Mouse (Mus musculus) stomach, embryonic 14.5 days (tissue): Measurements from ENCODE around the gene Orc1. TPM values are rescaled to one million over a fixed set of nuclear protein-coding genes. Genes with fewer than 3 reads are reported as not detected.

Experiments
- ATAC-seq: fragments of 200-750 bp; cut with Nextera tagmentation; 2 replicates; pipeline ENCODE4 v1.8.0; 2017; ENCODE audit warnings: low read depth, moderate TSS enrichment; ENCODE audit not compliant: insufficient number of reproducible peaks, insufficient read depth, low FRiP score
- H3K27ac ChIP-seq: fragments of 300-500 bp; sonication (generic); 2 replicates; pipeline ENCODE4 v1.5.1; 2014; ENCODE audit warnings: mild to moderate bottlenecking, low read length, moderate library complexity, mixed read lengths
- H3K27me3 ChIP-seq: fragments of 300-500 bp; sonication (generic); 2 replicates; pipeline ENCODE4 v1.6.1; 2014; ENCODE audit warnings: low read length, control low read depth, mixed read lengths; ENCODE audit not compliant: control insufficient read depth, insufficient read depth
- H3K36me3 ChIP-seq: fragments of 300-500 bp; sonication (generic); 2 replicates; pipeline ENCODE4 v1.6.1; 2014; ENCODE audit warnings: mild to moderate bottlenecking, control low read depth, low read length, moderate library complexity, mixed read lengths; ENCODE audit not compliant: control insufficient read depth, insufficient read depth
- H3K4me1 ChIP-seq: fragments of 300-500 bp; sonication (generic); 2 replicates; pipeline ENCODE4 v1.6.1; 2014; ENCODE audit warnings: low read length, control low read depth, mixed read lengths; ENCODE audit not compliant: control insufficient read depth, insufficient read depth
- H3K4me2 ChIP-seq: fragments of 300-500 bp; sonication (generic); replicated peaks from 2 replicates; pipeline ENCODE4 v1.6.1; 2014; ENCODE audit warnings: low read depth, low read length, control low read depth
- H3K4me3 ChIP-seq: fragments of 300-500 bp; sonication (generic); 2 replicates; pipeline ENCODE4 v1.5.1; 2014; ENCODE audit warnings: low read depth, low read length, control low read depth
- H3K9ac ChIP-seq: fragments of 300-500 bp; sonication (generic); replicated peaks from 2 replicates; pipeline ENCODE4 v1.6.1; 2014; ENCODE audit warnings: low read depth, mild to moderate bottlenecking, control low read depth, low read length, moderate library complexity, mixed read lengths
- H3K9me3 ChIP-seq: fragments of 300-500 bp; sonication (generic); 2 replicates; pipeline ENCODE4 v1.6.1; 2016; ENCODE audit warnings: low read depth, low read length, control low read depth; ENCODE audit not compliant: control insufficient read depth
- WGBS: fragments of 180-500 bp; shearing (Covaris S2); extraction: QIAGEN DNeasy Blood & Tissue Kit; methylation state at CpG from one replicate; pipeline ENCODE4 v1.1.7; 2014; 5-methylcytosine and 5-hydroxymethylcytosine counted together
- polyA plus RNA-seq: library from polyadenylated mRNA; unstranded; fragments of >200 nt; fragmentation: Nextera tagmentation; extraction: Ambion mirVana; gene quantifications from 2 replicates; pipeline ENCODE4 v1.2.1, GENCODE M21; 2014

Gene Orc1
- polyA plus RNA-seq, 1 experiment from 2014 or later: 8.2 TPM

GRCm38 (mm10) chr4:108627066-108627465 lies 47.8 kb downstream of the Orc1 start:
- no peak overlapping the region for H3K27ac ChIP-seq
- no peak overlapping the region for H3K4me3 ChIP-seq
- no peaks in the 10 kb centered on the region for H3K27me3 ChIP-seq
- no peaks in the 10 kb centered on the region for H3K4me1 ChIP-seq
- H3K36me3 ChIP-seq: peaks cover 63% of the 10 kb centered on the region
- no peak overlapping the region for H3K4me2 ChIP-seq
- WGBS: 81% methylated on average over 5 of the region's 5 CpGs
- no peak for ATAC-seq
- no peaks in the 10 kb centered on the region for H3K9me3 ChIP-seq
- no peak overlapping the region for H3K9ac ChIP-seq

GRCm38 (mm10) chr4:108629363-108629880 lies 50.2 kb downstream of the Orc1 start:
- Histone ChIP-seq H3K4me3 (no peak overlapping the region), H3K9me3 (no peaks in the 10 kb centered on the region), H3K27ac (no peak overlapping the region), H3K27me3 (no peaks in the 10 kb centered on the region), H3K4me2 (no peak overlapping the region), H3K9ac (no peak overlapping the region), H3K36me3 (peaks cover 70% of the 10 kb centered on the region), H3K4me1 (no peaks in the 10 kb centered on the region)
- WGBS: 94% methylated on average over 7 of the region's 7 CpGs
- no peak for ATAC-seq

- H3K36me3 ChIP-seq: peaks cover 63% of the 10 kb centered on the region
- no peaks in the 10 kb centered on the region for H3K27me3 ChIP-seq
- no peak overlapping the region for H3K4me2 ChIP-seq
- H3K9me3 ChIP-seq: no peaks in the 10 kb centered on the region
- WGBS: 88% methylated on average over 9 of the region's 9 CpGs
- H3K4me1 ChIP-seq: no peaks in the 10 kb centered on the region
- no peak overlapping the region for H3K9ac ChIP-seq
- no peak overlapping the region for H3K4me3 ChIP-seq
- no peak overlapping the region for H3K27ac ChIP-seq
- no peak for ATAC-seq
These were observed 50.9 kb downstream of the Orc1 start for GRCm38 (mm10) chr4:108630096-108630495.

GRCm38 (mm10) chr4:108631616-108632015 lies 52.4 kb downstream of the Orc1 start:
- 98% methylated on average over 4 of the region's 4 CpGs for WGBS
- Histone ChIP-seq H3K9ac (no peak overlapping the region), H3K36me3 (peaks cover 52% of the 10 kb centered on the region), H3K27ac (no peak overlapping the region), H3K9me3 (no peaks in the 10 kb centered on the region), H3K4me1 (no peaks in the 10 kb centered on the region), H3K4me3 (no peak overlapping the region), H3K27me3 (no peaks in the 10 kb centered on the region), H3K4me2 (no peak overlapping the region)
- no peak for ATAC-seq

- no peak overlapping the region for H3K27ac ChIP-seq
- H3K4me1 ChIP-seq: no peaks in the 10 kb centered on the region
- peaks cover 37% of the 10 kb centered on the region for H3K36me3 ChIP-seq
- no peak overlapping the region for H3K4me3 ChIP-seq
- no peak for ATAC-seq
- no peaks in the 10 kb centered on the region for H3K9me3 ChIP-seq
- WGBS: 78% methylated on average over 12 of the region's 12 CpGs
- no peaks in the 10 kb centered on the region for H3K27me3 ChIP-seq
- H3K4me2 ChIP-seq: no peak overlapping the region
- H3K9ac ChIP-seq: no peak overlapping the region
These were observed 54.5 kb downstream of the Orc1 start for GRCm38 (mm10) chr4:108633703-108634102.

GRCm38 (mm10) chr4:108634696-108635095 lies 55.5 kb downstream of the Orc1 start:
- WGBS: 87% methylated on average over 4 of the region's 4 CpGs
- no peak overlapping the region for H3K27ac ChIP-seq
- ATAC-seq: no peak
- no peaks in the 10 kb centered on the region for H3K27me3 ChIP-seq
- H3K4me1 ChIP-seq: no peaks in the 10 kb centered on the region
- no peak overlapping the region for H3K4me2 ChIP-seq
- no peak overlapping the region for H3K4me3 ChIP-seq
- H3K9me3 ChIP-seq: no peaks in the 10 kb centered on the region
- H3K9ac ChIP-seq: no peak overlapping the region
- peaks cover 36% of the 10 kb centered on the region for H3K36me3 ChIP-seq

- no peak for ATAC-seq
- Histone ChIP-seq H3K9me3 (no peaks in the 10 kb centered on the region), H3K9ac (no peak overlapping the region), H3K4me2 (no peak overlapping the region), H3K27me3 (no peaks in the 10 kb centered on the region), H3K4me3 (no peak overlapping the region), H3K4me1 (no peaks in the 10 kb centered on the region), H3K27ac (no peak overlapping the region), H3K36me3 (peaks cover 32% of the 10 kb centered on the region)
These were observed 55.9 kb downstream of the Orc1 start for GRCm38 (mm10) chr4:108635101-108635500.

- Histone ChIP-seq H3K9me3 (no peaks in the 10 kb centered on the region), H3K4me2 (no peak overlapping the region), H3K27me3 (no peaks in the 10 kb centered on the region), H3K4me3 (no peak overlapping the region), H3K4me1 (no peaks in the 10 kb centered on the region), H3K36me3 (peaks cover 13% of the 10 kb centered on the region), H3K27ac (no peak overlapping the region), H3K9ac (no peak overlapping the region)
- 79% methylated on average over 3 of the region's 3 CpGs for WGBS
- no peak for ATAC-seq
These were observed 58.5 kb downstream of the Orc1 start for GRCm38 (mm10) chr4:108637721-108638120.

- Histone ChIP-seq H3K4me2 (no peak overlapping the region), H3K36me3 (peaks cover 16% of the 10 kb centered on the region)
- ATAC-seq: no peak
These were observed 59.5 kb downstream of the Orc1 start for GRCm38 (mm10) chr4:108638752-108639151.

More at GRCm38 (mm10) chr4:108638752-108639151, 59.5 kb downstream of the Orc1 start:
- Histone ChIP-seq H3K27ac (no peak overlapping the region), H3K4me3 (no peak overlapping the region), H3K9ac (no peak overlapping the region), H3K27me3 (no peaks in the 10 kb centered on the region), H3K4me1 (no peaks in the 10 kb centered on the region), H3K9me3 (no peaks in the 10 kb centered on the region)
- WGBS: 82% methylated on average over 5 of the region's 5 CpGs
